Mouse (Mus musculus): ENCODE results near the gene Endou.

Endou gene

DNA sequence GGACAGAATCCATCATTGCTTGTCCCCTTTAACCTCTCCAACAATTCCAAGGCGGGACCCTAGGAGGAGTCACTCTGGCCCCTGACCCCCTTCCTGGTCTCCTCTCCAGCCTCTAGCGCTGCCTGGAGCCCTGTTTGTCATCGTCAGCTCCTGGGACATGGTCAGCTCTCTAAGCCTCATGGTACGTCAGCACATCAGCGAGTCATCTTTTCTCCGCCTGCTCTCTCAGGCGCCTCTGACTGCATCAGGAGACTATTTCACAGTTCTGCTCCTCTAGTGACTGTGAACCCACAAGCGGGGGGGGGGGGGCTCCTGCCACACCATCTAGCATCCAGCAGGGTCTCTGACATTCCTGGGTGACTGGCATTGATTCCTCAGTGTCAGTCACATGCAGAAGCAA, 24.2 kb upstream of the Endou start:
- no peak for DNase-seq (ENCODE audit: low spot score in 2 of 2)

DNA sequence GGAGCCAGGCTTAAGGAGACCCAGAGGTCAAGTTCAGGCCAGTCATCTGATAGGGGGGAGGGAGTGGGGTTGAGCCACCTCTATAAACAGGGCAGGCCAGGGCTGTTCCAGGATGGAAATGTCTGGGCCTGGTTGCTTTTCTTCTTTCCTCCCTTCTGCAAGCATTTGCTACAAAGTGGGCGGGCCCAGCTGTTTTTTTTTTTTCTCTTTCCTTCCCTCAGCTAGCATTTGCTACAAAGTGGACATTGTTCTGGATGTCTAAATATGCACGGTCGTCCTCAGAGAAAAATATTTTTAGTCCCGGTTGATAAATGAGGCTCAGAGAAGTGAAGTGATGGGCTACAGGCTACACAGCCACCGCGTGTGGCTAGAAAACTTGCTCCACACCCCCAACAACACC, 23.3 kb upstream of the Endou start:
- no peak for DNase-seq (ENCODE audit: low spot score in 2 of 2)

DNA sequence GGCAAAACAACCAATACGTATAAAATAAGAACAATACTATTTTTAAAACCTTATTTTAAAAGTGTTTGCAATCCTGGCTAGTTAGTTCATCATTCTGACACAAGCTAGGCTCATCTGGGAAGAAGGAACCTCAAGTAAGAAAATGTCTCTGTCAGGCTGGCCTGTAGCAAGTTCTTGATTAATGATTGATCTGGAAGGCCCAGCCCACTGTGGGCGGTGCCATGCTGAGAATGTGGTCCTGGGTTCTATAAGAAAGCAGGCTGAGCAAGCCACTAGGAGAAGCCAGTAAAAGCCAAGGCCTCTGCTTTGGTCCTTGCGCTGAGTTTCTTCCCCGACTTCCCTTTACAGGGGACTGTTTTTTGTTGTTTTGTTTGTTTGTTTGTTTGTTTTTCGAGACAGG, 21.4 kb upstream of the Endou start:
- DNase-seq (ENCODE audit: low spot score in 2 of 2) = no peak

- no peak for DNase-seq (ENCODE audit: low spot score in 2 of 2)
Observed at GRCm38 (mm10) chr15:97751676-97752075, 20.5 kb upstream of the Endou start.

- DNase-seq (ENCODE audit: low spot score in 2 of 2) = peak; percentile 75 to 80
Observed at GRCm38 (mm10) chr15:97750697-97751096, 19.6 kb upstream of the Endou start.

DNA sequence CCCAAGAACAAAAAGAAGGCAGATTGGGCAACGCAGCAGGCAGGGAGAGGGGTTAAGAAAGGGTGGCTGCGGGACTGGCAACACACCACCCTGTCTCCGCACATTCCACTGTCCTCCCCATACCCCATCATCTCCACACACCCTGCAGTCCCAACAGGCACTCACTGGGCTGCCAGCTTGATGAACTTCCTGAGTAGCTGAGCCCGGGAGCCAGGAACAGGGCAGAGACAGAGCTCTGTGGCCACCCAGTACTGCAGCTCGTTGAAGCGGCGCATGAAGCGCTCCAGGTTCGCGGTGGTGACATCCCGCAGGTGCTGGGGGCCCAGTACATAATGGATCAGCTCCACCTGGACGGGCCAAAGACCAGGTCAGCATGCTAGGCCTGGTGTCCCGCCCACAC, 18.7 kb upstream of the Endou start:
- DNase-seq (ENCODE audit: low spot score in 2 of 2) = no peak

GRCm38 (mm10) chr15:97749397-97749796, 18.3 kb upstream of the Endou start:
- DNase-seq (ENCODE audit: low spot score in 2 of 2) = no peak

GRCm38 (mm10) chr15:97748964-97749363, 17.8 kb upstream of the Endou start:
- no peak for DNase-seq (ENCODE audit: low spot score in 2 of 2)

GRCm38 (mm10) chr15:97748309-97748708, 17.2 kb upstream of the Endou start:
- DNase-seq (ENCODE audit: low spot score in 2 of 2) = no peak

DNA sequence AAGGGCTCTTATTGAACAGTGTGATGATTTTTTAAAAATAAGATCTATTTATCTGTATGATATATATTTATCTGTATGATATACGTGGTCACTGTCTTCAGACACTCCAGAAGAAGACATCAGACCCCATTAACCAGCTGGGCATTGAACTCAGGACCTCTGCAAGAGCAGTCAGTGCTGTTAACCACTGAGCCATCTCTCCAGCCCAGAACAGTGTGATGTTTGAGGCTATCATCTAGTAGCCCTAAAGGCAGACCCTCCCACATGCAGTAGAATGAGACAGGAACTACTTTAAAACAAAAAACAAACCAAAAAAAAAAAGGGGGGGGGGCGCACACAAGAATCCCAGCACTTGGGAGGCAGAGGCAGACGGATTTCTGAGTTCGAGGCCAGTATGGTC, 16.3 kb upstream of the Endou start:
- no peak for DNase-seq (ENCODE audit: low spot score in 2 of 2)

DNA sequence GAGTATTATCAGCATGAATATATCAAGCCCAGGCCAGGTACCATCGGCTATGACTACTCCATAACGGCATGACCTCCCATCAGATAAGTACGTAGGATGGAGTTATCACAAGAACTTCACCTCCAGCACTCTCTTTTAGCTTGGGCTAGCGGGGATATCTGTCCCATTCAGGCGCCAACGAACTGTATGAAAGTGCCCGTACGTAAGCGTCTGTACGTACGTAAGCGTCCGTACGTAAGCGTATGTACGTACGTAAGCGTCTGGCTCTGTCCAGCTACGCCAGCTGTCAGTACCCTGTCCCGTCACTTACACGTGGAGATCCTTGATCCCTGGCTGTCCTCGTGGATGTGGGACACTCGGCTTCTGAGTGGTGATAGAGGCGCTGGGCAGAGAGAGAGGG, 15.6 kb upstream of the Endou start:
- DNase-seq (ENCODE audit: low spot score in 2 of 2) = no peak

DNA sequence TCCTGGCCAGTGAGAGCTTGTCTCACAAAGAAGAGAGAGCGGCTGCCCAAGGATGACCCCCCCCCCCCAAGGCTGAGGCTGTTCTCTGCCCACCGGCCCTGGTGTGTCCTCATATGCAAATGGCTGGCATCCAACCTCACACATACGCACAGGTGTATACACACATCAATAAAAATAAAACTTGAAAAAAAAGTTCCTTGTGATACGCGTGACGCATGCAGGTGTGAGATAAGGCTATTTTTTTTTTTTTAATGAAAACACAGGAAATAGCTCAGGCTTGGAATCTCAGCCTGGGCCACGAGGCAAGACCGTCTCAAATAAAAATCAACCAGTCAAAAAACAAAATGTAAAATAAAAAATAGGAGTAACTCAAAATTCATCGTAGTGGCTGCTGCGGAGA, 15.1 kb upstream of the Endou start:
- no peak for DNase-seq (ENCODE audit: low spot score in 2 of 2)

DNA sequence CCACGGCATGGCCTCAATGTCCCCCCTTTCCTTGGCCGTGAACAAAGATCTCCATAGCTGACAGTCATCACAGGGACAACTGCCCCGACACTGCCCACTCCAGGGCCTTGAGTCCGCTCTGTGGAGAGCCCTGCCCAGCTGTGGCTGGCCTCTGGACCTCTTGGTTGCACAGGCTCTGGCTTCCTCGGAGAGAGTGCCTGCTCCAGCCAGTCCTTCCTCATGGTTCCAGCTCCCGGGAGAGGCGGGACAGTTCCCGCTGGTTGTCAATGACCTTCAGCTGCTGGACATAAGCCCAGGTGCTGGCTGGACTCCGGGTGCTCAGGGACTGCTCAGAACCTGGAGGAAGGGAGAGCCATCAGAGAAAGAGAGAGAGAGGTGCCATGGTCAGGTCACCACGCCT, 14.2 kb upstream of the Endou start:
- DNase-seq (ENCODE audit: low spot score in 2 of 2) = no peak

DNA sequence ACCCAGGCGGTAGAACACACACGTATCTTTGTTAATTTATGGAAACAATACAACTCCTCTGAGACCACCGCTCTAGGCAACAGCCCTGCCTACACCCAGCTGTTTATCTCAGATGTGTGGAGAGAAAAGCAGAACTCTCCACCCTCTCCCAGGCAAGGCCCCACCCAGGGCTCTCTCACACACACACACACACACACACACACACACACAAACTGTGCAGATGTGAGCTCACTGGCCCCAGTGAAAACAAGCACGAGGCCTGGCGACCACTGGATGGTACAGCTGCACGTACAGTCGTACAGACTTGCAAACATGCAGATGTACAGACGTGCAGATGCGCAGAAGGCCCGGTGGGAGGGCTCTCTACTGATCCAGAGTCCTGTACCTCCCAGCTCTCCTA, 13.8 kb upstream of the Endou start:
- DNase-seq (ENCODE audit: low spot score in 2 of 2) = no peak

DNA sequence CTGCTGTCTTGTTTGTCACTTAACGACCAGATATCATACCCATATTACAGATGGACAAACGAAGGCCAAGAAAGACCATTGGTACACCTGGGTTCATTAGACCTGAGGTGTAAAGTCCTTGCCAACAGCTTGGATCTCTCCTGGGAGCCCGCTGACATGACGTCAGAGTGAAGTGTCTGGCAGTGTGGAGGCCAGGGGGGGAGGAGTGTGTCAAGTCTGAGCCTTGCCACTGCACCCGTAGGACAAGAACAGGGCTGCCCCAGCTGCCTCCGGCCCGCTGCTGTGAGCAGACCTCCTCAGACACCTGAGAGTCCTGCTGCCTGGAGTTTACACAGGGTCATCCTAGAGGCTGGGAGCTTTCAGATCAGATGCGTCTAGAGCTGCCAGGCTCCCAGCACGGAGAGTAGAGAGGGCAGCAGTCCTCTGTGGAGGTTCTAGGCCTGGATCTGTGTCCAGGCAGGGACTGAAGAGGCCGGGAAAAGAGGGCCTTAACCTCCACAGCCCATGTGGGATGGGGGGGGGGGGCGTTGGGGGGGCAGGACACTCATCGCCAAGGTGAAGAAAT, 12.9 kb upstream of the Endou start:
- no peak for DNase-seq (ENCODE audit: low spot score in 2 of 2)

- DNase-seq (ENCODE audit: low spot score in 2 of 2) = no peak
Observed at GRCm38 (mm10) chr15:97743210-97743609, 12.1 kb upstream of the Endou start.

- no peak for DNase-seq (ENCODE audit: low spot score in 2 of 2)
Observed at GRCm38 (mm10) chr15:97742600-97742999, 11.5 kb upstream of the Endou start.

GRCm38 (mm10) chr15:97742074-97742473, 10.9 kb upstream of the Endou start:
- no peak for DNase-seq (ENCODE audit: low spot score in 2 of 2)

GRCm38 (mm10) chr15:97741662-97742061, 10.5 kb upstream of the Endou start:
- no peak for DNase-seq (ENCODE audit: low spot score in 2 of 2)

- no peak for DNase-seq (ENCODE audit: low spot score in 2 of 2)
Observed at GRCm38 (mm10) chr15:97740283-97740732, 9.2 kb upstream of the Endou start.

GRCm38 (mm10) chr15:97738923-97739322, 7.8 kb upstream of the Endou start:
- no peak for DNase-seq (ENCODE audit: low spot score in 2 of 2)

DNA sequence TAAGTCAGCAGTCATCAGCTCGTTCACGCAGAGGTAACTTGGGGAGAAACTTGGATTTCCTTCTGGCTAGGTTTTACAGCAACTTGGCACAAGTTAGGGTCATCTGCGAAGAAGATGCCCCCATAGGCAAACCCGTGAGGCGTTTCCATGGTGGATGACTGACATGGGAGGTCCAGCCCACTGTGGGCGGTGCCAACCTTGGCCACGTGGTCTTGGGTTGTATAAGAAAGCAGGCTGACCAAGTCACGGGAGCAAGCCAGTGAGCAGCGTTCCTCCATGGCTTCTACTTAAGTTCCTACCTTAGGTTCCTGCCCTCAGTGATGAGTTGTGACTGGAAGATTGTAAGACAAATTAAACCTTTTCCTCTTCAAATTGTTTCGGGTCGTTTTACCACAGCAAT, 849 bp upstream of the Endou start:
- DNase-seq (ENCODE audit: low spot score in 2 of 2) = no peak

DNA sequence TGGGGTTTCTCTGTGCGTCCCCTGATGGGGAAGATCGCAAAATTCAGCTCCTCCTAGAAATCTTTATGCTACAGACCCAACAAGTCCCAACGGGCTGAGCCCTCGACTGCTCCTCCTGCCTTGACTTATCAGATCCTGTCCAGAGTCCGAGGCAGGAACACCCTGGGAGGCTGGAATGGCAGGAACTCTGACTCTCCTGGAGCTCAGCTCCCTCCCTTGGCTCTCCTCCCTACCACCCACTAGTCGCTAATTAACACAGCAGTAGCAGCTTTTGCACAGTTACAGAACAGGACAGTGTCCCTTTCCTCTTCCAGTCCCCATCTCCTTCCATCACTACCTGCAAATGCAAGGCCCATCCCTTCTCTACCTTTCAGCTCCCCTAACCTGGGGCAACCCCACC, 774 bp downstream of the Endou start:
- no peak for DNase-seq (ENCODE audit: low spot score in 2 of 2)

DNA sequence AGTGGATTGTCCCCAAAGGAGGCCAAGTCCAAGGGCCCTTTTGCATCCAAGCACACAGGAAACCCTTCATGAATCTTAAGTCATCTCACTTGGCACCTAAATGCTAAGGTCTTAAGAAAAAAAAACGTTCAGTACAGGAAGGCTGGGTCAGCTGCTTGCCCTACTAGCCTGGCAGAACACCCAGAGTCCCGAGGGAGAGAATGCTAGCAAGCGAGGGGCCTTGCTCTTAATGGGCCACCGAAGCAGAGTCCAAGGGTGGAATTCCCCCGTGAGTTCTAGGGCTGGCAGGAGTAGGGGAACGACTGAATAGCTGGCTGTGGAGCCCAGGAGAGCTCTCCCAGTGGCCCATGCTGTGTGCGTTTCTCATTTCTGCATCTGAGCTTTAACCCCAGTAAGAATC, 2.3 kb downstream of the Endou start:
- DNase-seq (ENCODE audit: low spot score in 2 of 2) = peak in 1 of 2 experiments; percentile 34

DNA sequence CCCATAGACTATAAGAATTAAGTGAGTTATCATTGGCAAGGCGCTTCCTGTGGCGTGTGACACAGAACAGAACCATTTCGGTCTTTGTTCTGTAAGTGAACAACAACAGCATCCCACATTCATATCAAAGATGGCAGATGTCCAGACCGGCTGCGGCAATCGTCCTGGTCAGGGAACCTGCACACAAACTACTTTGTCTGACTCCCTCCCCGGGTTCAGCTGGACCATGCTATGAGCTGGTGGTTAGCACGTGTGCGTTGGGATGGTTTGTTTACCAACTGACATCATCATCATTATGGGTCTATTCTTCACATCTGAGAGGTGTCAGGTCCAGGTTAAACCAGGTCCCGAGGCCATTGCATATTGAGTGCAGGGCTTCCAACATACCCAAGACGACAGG, 2.7 kb downstream of the Endou start:
- DNase-seq (ENCODE audit: low spot score in 2 of 2) = no peak
